Mouse (Mus musculus) cortical plate, adult 2 months (tissue): ENCODE data around the gene St3gal3. TPM values are rescaled to one million over a fixed set of nuclear protein-coding genes. Genes with fewer than 3 reads are reported as not detected.

Source experiments
- H3K27ac ChIP-seq: fragments of 200-500 bp; 2 replicates; pipeline ENCODE4 v1.5.1; 2012; ENCODE audit warnings: low read length, control low read depth, inconsistent platforms; ENCODE audit not compliant: insufficient read depth
- H3K4me1 ChIP-seq: fragments of 200-500 bp; 2 replicates; pipeline ENCODE4 v1.6.1; 2011; ENCODE audit warnings: low read length; ENCODE audit not compliant: control insufficient read depth, insufficient read depth
- H3K4me3 ChIP-seq: fragments of 200-500 bp; 2 replicates; pipeline ENCODE4 v1.5.1; 2011; ENCODE audit warnings: mild to moderate bottlenecking, low read length, control low read depth; ENCODE audit not compliant: insufficient read depth
- CTCF ChIP-seq: fragments of 200-500 bp; IDR thresholded peaks from 2 replicates; pipeline ENCODE4 v1.5.1; 2011; ENCODE audit warnings: mild to moderate bottlenecking, control low read depth, low read length; ENCODE audit not compliant: insufficient read depth; ENCODE audit errors: extremely low read depth
- POLR2A ChIP-seq: fragments of 200-500 bp; IDR thresholded peaks from 2 replicates; pipeline ENCODE4 v1.6.1; 2011; ENCODE audit warnings: mild to moderate bottlenecking, low read length, control low read depth; ENCODE audit not compliant: insufficient read depth; ENCODE audit errors: extremely low read depth
- polyA plus RNA-seq: library from polyadenylated mRNA; depleted of rRNA; stranded (reverse); fragments of >200 nt; gene quantifications from 2 replicates; pipeline ENCODE4 v1.2.3, GENCODE M21; 2012

The St3gal3 gene
- polyA plus RNA-seq, 1 experiment, result 52.3 TPM

GRCm38 (mm10) chr4:118116098-118116497, 18.6 kb downstream of the St3gal3 start:
- Histone ChIP-seq H3K27ac (no peak overlapping the region), H3K4me1 (peaks cover 4% of the 10 kb centered on the region), H3K4me3 (no peak overlapping the region)
- TF ChIP-seq CTCF (no peak), POLR2A (no peak)

- no peak for TF ChIP-seq CTCF
- TF ChIP-seq POLR2A, result no peak
- Histone ChIP-seq H3K4me3 (no peak overlapping the region), H3K4me1 (peaks cover 4% of the 10 kb centered on the region), H3K27ac (no peak overlapping the region)
Measured at GRCm38 (mm10) chr4:118115132-118115531, 19.6 kb downstream of the St3gal3 start.

GRCm38 (mm10) chr4:118112601-118113000, 22.1 kb downstream of the St3gal3 start:
- no peak overlapping the region for H3K27ac ChIP-seq
- TF ChIP-seq CTCF, result no peak
- TF ChIP-seq POLR2A, result no peak
- no peak overlapping the region for H3K4me3 ChIP-seq
- H3K4me1 ChIP-seq, result peaks cover 4% of the 10 kb centered on the region

- H3K27ac ChIP-seq, result no peak overlapping the region
- TF ChIP-seq CTCF (no peak), POLR2A (no peak)
- H3K4me3 ChIP-seq, result no peak overlapping the region
- peaks cover 4% of the 10 kb centered on the region for H3K4me1 ChIP-seq
Measured at GRCm38 (mm10) chr4:118109649-118110048, 25.1 kb downstream of the St3gal3 start.

- no peak overlapping the region for H3K4me3 ChIP-seq
Measured at GRCm38 (mm10) chr4:118108779-118109178, 25.9 kb downstream of the St3gal3 start.

DNA sequence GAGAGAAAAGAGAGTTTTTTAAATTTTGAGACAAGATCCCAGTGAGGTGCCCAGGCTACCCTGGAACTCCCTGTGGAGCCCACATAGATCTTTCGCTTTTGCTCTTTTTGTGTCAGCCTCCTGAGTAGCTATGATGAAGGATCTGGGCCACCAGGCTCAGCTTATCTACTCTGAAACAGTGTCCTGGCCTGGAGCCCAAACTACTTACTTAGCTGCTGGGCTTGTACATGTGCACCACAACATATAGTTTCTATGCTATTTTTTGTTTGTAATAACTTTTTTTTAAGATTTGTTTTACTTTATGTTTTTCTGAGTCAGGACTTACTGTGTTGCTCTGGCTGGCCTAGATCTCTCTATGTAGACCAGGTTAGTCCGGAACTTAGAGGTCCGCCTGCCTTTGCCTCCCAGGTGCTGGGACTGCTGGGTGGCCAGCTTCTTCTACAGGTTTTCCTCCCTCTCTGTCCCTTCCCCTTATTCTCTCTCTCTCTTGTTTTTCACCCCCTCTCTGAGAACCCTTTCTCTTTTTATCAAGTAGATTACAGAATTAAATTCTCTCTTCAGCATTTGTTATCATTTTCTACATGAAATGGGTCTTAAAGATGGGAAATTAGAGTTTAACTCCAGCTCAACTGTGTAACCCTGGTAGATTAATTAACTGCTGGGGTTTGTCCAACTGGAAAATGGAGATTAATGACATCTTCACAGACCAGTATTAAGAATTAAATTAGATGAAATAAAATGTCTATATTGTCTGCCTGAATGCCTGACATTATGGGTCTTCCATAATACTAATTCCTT, 29.3 kb downstream of the St3gal3 start:
- Histone ChIP-seq H3K4me3 (no peak overlapping the region), H3K4me1 (no peaks in the 10 kb centered on the region), H3K27ac (no peak overlapping the region)
- no peak for TF ChIP-seq POLR2A
- no peak for TF ChIP-seq CTCF

More at GRCm38 (mm10) chr4:118108779-118109178, 25.9 kb downstream of the St3gal3 start:
- peaks cover 4% of the 10 kb centered on the region for H3K4me1 ChIP-seq
- H3K27ac ChIP-seq, result no peak overlapping the region
- TF ChIP-seq POLR2A (no peak), CTCF (no peak)

DNA sequence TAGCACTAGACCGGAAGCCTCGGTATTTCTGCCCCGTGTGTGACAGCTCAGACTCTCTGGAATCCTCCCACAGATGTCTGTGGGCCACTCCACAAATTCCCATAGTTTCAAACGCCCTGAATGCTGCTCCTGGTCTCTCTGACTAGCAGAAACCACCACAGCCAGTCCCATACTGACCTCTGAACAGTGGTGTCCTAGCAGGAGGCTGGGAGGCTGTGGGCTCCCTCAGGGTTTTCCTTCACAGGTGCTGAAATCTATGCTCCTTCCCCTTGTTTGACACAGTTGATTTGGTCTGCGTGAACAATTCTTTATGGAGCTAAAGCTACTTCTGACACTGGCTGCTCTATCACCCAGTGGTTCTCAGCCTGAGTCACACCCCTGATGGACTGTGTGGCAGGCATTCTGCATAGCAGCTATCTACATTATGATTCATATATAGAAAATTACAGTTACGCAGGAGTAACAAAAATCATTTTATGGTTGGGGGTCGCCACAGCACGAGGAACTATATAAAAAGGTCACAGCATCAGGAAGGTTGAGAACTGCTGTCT, 31.4 kb downstream of the St3gal3 start:
- Histone ChIP-seq H3K4me1 (no peaks in the 10 kb centered on the region), H3K4me3 (no peak overlapping the region), H3K27ac (no peak overlapping the region)
- TF ChIP-seq POLR2A (no peak), CTCF (no peak)

- TF ChIP-seq CTCF (no peak), POLR2A (no peak)
- no peak overlapping the region for H3K4me3 ChIP-seq
- no peaks in the 10 kb centered on the region for H3K4me1 ChIP-seq
- H3K27ac ChIP-seq, result no peak overlapping the region
Measured at GRCm38 (mm10) chr4:118101497-118101896, 33.2 kb downstream of the St3gal3 start.

GRCm38 (mm10) chr4:118099637-118100364, 34.9 kb downstream of the St3gal3 start:
- Histone ChIP-seq H3K27ac (no peak overlapping the region), H3K4me1 (no peaks in the 10 kb centered on the region), H3K4me3 (no peak overlapping the region)
- TF ChIP-seq CTCF (no peak), POLR2A (no peak)
